Mouse (Mus musculus) retina, postnatal 7 days (tissue): ENCODE results near the gene Icam1.

Source experiments
- DNase-seq: peaks from one replicate; pipeline ENCODE4 v3.0.0-alpha.2; 2012; ENCODE audit warnings: low read depth, low spot score

The Icam1 gene

GRCm38 (mm10) chr9:21045235-21045634, 29.4 kb downstream of the Icam1 start:
- no peak for DNase-seq

GRCm38 (mm10) chr9:21051578-21051977, 35.8 kb downstream of the Icam1 start:
- no peak for DNase-seq

- no peak for DNase-seq
Observed at GRCm38 (mm10) chr9:21062928-21063327, 47.1 kb downstream of the Icam1 start.

GRCm38 (mm10) chr9:21067006-21067684, 51.4 kb downstream of the Icam1 start, which contains the start of gene Zglp1:
TSS of gene Zglp1 (minus strand) at chr9:21067093.
- no peak for DNase-seq

- no peak for DNase-seq
Observed at GRCm38 (mm10) chr9:21072641-21073040, 56.9 kb downstream of the Icam1 start.

- peak; percentile 74 for DNase-seq
Observed at GRCm38 (mm10) chr9:21073044-21073840, 57.5 kb downstream of the Icam1 start, which contains the start of the genes Gm49373 and Fdx1l. TSS of gene Gm49373 (minus strand) at chr9:21073096. TSS of gene Fdx1l (minus strand) at chr9:21073614.

- no peak for DNase-seq
Observed at GRCm38 (mm10) chr9:21074173-21074572, 58.4 kb downstream of the Icam1 start.

GRCm38 (mm10) chr9:21075625-21076024, 59.8 kb downstream of the Icam1 start:
- DNase-seq, result no peak
